Mouse (Mus musculus): Measurements from ENCODE around the gene Tmcc3.

Gene Tmcc3

GRCm38 (mm10) chr10:94630771-94631280, 319.1 kb downstream of the Tmcc3 start:
- no peak for DNase-seq (ENCODE audit: low read depth, low spot score)

- DNase-seq (ENCODE audit: low read depth, low spot score), result no peak
These were observed 319.9 kb downstream of the Tmcc3 start for GRCm38 (mm10) chr10:94631541-94632113.

GRCm38 (mm10) chr10:94632245-94632644, 320.5 kb downstream of the Tmcc3 start:
- no peak for DNase-seq (ENCODE audit: low read depth, low spot score)

GRCm38 (mm10) chr10:94638599-94638998, 326.9 kb downstream of the Tmcc3 start:
- no peak for DNase-seq (ENCODE audit: low read depth, low spot score)

GRCm38 (mm10) chr10:94639281-94639680, 327.5 kb downstream of the Tmcc3 start:
- no peak for DNase-seq (ENCODE audit: low read depth, low spot score)

GRCm38 (mm10) chr10:94640067-94640466, 328.3 kb downstream of the Tmcc3 start:
- no peak for DNase-seq (ENCODE audit: low read depth, low spot score)
